Mouse (Mus musculus) natural killer cell, adult 2 months (primary cell): Measurements from ENCODE around the gene Klhl21.

Experiments
- DNase-seq, 2 experiments: peaks; one replicate each; pipeline ENCODE4 v3.0.0; 2022; ENCODE audit warnings: low spot score in 2 of 2

Gene Klhl21

GRCm38 (mm10) chr4:151995371-151996172 is 13.0 kb upstream of the Klhl21 start:
- no peak for DNase-seq

- DNase-seq: peak; percentile 97 to 98
Observed at GRCm38 (mm10) chr4:151996173-151996950, 12.2 kb upstream of the Klhl21 start, which contains the start of gene Phf13. TSS of gene Phf13 (minus strand) at chr4:151996258.

DNA sequence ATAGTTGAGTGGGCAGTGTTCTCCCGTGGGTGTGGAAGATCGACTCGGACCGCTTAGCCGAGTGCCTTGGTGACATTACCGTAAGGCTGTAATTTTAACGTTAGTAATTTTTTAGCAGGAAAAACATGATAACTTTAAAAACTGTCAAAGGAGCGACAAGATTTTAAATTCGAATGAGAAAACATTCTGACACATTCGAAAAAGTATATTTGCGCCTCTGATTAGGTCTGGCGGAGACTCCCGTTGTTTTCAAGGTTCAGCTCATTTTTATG is 11.7 kb upstream of the Klhl21 start:
- no peak for DNase-seq

DNA sequence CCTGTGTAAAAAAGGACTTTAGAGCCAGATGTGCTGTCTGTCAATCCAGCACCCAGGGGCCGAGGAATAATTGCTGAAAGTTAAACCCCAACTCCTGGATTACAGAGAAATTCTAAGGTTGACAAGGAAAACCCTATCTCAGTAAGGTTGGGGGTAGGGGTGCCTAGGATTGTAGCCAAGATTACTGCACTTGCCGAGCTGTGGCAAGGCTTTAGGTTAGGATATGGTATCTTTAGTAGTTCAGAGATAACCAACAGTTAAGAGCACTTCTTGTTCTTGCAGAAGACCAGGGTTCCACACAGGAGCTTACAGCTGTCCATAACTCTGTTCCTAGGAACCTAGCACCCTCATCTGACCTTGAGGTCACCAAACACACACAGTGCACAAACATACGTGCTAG is 10.9 kb upstream of the Klhl21 start:
- DNase-seq: no peak

DNA sequence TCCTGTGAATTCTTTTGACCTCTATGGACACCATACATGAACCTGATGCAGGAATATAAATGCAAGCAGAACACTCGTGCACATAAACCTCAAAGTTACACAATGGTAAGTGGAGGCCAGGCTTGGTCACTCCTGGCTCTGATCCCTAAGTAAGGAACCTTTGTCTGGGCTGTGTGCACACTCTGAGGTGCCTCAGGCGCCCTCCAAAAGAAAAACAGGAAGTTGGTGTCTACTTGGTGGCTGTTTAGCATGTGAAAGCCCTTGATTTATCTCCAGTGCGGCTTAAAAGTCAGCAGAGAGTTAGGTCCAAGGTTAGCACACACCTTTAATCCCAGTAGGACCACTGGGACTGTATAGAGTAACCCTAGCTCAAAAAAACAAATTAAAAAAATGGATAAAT is 9.1 kb upstream of the Klhl21 start:
- DNase-seq: no peak

- DNase-seq: no peak
Observed at GRCm38 (mm10) chr4:152000906-152001305, 7.7 kb upstream of the Klhl21 start.

DNA sequence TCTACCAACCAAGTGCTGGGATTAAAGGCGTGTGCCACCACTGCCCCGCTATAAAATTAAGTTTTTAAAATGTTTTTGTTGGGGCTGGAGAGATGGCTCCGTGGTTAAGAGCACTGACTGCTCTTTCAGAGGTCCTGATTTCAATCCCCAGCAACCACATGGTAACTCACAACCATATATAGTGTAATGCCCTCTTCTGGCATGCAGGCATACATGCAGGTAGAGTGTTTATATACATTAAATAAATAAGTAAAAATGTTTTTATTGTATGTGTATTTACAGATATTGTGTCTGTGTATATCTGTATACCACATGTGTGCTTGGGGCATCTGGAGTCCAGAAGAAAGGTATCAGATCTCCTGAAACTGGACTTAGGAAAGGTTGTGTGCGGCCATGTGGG is 7.3 kb upstream of the Klhl21 start:
- no peak for DNase-seq

DNA sequence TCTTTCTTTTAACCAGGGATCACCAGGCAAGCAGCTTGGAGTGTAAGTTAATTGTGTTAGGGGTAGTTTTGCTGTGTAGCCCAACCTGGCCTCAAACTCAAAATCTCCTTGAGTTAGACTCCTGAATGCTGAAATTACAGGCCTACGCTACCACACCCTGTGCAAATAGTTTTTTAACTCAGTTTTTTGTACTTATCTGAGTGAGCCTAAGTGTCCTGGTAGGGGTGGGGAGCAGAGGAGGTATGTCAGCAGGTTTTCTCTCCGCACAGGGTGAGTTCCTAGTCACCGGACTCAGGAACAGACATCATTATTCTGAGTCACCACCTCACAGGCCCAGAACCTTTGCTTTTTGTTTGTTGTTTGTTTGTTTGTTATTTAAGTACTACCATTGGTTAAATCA is 6.5 kb upstream of the Klhl21 start:
- no peak for DNase-seq

DNA sequence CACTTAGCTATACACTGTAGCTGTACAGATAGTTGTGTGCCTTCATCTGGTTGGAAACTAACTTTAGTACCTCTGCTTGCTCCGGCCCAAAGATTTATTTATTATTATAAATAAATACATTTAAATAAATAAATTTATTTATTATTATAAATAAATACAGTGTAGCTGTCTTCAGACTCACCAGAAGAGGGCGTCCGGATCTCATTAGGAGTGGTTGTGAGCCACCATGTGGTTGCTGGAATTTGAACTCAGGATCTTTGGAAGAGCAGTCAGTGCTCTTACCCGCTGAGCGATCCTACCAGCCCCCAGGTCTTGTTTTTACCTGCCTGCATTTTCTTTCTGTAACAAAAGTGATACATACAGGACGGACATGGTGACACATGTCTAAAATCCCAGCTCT is 2.5 kb upstream of the Klhl21 start:
- DNase-seq: no peak

- DNase-seq: no peak
Observed at GRCm38 (mm10) chr4:152006812-152007211, 1.8 kb upstream of the Klhl21 start.

DNA sequence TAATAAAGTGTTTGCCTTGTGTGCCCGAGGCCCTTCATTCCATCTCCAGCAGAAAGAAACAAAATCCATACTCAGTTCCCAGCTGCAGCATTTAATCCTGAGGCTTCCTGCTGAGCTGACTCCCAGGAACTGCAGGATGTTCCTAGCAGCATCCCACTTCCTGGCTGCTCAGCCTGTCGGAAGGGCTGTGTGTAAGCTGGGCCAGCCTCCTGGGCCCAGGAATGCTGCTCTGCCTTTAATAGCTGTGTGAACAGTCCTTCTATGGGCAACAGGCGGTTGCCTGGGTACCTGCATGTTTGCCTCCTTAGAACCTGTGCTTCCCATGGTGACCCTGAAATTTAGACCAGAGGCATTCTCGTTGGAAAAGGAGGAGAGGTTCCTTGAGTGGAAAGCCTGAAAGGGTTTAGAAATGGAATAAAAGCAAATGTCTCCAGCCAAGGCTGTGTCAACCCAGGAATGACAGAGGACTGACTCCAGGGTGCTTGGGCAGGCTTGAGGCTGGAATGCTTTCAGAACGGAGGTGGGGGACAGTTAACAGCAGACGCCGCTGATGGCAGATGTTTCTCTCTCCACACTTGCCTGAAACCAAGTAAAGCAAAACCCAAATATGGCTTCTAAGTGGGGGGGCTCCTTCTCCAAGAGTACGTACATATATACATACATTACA is 989 bp upstream of the Klhl21 start:
- no peak for DNase-seq

- no peak for DNase-seq
Observed at GRCm38 (mm10) chr4:152008148-152008500, 479 bp upstream of the Klhl21 start.

DNA sequence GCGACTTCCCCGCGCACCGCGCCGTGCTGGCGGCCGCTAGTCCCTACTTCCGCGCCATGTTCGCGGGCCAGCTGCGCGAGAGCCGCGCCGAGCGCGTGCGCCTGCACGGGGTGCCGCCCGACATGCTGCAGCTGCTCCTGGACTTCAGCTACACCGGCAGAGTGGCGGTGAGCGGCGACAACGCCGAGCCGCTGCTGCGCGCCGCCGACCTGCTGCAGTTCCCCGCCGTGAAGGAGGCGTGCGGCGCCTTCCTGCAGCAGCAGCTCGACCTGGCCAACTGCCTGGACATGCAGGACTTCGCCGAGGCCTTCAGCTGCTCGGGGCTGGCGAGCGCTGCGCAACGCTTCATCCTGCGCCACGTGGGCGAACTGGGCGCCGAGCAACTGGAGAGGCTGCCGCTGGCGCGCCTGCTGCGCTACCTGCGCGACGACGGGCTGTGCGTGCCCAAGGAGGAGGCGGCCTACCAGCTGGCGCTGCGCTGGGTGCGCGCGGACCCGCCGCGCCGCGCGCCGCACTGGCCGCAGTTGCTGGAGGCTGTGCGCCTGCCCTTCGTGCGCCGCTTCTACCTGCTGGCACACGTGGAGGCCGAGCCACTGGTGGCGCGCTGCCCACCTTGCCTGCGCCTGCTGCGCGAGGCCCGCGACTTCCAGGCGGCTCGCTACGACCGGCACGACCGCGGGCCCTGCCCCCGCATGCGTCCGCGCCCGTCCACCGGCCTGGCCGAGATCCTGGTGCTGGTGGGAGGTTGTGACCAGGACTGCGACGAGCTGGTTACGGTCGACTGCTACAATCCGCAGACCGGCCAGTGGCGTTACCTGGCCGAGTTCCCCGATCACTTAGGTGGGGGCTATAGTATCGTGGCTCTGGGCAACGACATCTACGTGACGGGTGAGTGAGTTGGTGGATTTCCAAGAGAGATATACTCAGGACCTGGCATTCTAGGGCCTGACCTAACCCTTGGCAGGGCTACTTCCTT is 761 bp downstream of the Klhl21 start:
- DNase-seq: peak in 1 of 2 experiments; percentile 38

DNA sequence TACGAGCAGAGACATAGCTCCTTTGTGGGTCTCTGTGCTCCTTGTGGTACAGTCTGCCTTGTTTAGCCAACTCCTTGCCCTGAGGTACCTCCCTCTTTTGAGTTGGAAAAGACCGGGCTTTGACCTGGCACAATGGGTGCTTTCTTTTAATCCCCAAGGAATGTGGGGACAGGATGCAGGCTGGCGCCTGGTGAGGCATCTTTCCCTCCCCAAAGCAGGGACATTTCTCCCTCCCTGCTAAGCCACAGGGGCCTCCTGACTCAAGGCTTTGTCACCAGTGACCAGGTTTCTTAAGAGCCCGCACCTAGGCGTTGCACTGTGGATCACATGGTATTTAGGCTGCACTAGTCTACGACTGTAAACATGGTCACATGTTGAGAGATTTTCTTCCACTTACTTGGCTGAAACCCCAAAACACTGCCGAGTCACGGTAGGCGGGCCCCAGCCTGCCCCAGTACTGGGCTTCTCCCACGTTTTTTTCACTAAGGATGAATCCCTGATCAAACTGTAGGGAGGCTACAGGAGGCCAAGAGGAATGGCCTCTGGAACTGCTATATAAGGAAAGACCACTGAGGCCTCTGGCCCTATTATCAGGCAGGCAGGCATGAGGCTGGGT is 1.6 kb downstream of the Klhl21 start:
- peak; percentile 34 to 39 for DNase-seq

- no peak for DNase-seq
Observed at GRCm38 (mm10) chr4:152010707-152011134, 2.1 kb downstream of the Klhl21 start.

DNA sequence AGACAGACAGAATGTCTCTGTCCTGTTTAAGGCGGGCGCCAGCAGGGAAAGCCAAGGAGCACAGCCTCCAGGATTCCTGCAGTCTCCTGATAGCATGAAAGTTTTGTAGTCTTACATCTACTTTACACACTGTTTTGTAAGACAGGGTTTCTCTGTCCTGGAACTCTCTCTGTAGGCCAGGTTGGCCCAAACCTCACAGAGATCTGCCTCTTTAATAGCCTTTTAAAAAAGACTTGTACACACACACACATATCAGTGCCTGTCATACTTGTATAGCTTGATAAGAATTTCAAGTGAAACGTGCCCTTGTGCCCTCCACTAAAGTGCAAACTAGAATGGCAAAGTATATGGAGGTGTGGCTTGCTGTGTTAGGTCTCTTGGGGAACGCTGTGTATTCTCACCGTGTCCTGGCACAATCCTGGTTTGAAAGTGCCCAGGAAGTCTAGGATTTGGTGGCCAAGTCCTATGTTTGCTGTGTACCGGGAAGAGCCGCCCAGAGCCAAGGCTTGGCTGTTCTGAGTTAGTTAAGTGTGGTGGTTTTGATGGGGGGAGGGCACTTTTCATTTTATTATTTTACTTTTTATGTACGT is 2.7 kb downstream of the Klhl21 start:
- DNase-seq: no peak

- DNase-seq: no peak
Observed at GRCm38 (mm10) chr4:152012109-152012508, 3.5 kb downstream of the Klhl21 start.

DNA sequence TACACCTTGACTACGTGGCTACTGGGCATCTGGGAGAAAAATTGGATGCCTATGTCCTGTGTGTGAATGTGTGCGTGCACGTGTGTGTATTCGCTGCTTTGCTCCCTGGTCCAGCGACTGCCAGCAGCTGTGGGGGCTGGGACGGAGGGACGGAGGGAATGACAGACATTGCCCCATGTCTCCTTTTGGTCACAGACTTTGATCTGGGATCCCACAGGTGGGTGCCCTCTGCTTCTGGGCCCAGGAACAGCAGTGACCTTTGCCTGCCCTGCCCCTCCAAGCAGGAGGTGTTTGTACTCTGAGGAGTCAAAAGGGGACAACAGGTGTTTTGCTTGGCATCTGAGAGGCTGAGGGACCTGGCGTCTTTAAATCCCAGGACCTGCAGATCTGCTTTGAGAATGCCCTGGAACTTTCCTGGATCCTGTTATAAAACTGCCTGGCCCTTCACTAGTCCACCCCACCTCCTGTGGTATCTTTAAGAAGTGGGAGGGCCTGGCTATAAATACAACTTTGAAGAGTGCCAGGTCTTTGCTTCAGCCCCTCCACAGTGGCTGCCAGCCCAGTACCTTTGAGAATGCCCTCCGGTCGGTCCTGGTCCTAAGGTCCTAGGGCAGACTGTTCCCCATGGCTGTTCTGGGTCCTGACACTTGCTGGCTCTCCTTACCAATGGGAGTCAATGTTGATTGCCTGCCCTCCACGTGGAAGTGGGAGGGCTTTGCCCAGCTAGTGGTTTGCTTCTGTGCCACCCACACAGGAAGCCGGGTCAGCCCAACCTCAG is 4.6 kb downstream of the Klhl21 start:
- DNase-seq: no peak

DNA sequence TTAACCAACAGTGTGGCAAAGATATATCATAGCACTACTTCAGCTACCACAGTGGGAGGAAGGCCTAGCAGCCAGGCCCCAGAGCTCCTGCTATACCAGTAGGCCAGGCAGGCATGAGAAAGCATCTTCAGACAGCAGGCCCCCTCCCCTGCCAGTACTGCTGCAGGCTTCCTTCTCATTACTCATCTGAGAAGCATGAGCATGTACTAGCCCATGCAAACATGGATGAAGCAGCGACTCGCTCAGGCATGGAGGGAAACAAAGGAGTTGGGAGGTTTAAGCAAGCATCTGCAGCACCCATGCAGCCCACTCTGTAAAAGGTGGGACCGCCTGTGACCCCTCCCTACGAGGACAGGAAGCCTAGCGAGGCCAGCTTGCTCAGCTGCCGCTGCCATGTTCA is 10.5 kb downstream of the Klhl21 start:
- no peak for DNase-seq

- no peak for DNase-seq
Observed at GRCm38 (mm10) chr4:152020024-152020423, 11.4 kb downstream of the Klhl21 start.
